Mouse (Mus musculus) hindbrain, embryonic 15.5 days (tissue): ENCODE measurements around the gene Pafah1b3. TPM values are rescaled to one million over a fixed set of nuclear protein-coding genes. Genes with fewer than 3 reads are reported as not detected.

Experiments used
- polyA plus RNA-seq: library from polyadenylated mRNA; unstranded; fragments of >200 nt; fragmentation: Nextera tagmentation; extraction: Ambion mirVana; gene quantifications from 2 replicates; pipeline ENCODE4 v1.2.1, GENCODE M21; 2015

Pafah1b3 gene
- polyA plus RNA-seq, 1 experiment from 2014 or later, result 579 TPM

Other genes with a start within 250 kb of the Pafah1b3 start
- 18.3 and 18.5 TPM in 2 replicates for gene Grik5, start 225.6 kb downstream of the Pafah1b3 start, polyA plus RNA-seq
- 33.9 and 37.7 TPM in 2 replicates for gene Zfp574, start 225.4 kb downstream of the Pafah1b3 start, polyA plus RNA-seq
- 29.6 and 33.4 TPM in 2 replicates for gene Pou2f2, start 118.3 kb downstream of the Pafah1b3 start, polyA plus RNA-seq
- gene Dedd2, start 77.4 kb downstream of the Pafah1b3 start, polyA plus RNA-seq, result 16.5 and 17.3 TPM in 2 replicates
- gene Zfp526, start 76.6 kb downstream of the Pafah1b3 start, polyA plus RNA-seq, result 1.6 and 2.1 TPM in 2 replicates
- 19.2 and 19.7 TPM in 2 replicates for gene Gsk3a, start 60.1 kb downstream of the Pafah1b3 start, polyA plus RNA-seq
- 3.4 and 4.4 TPM in 2 replicates for gene Erf, start 47.2 kb downstream of the Pafah1b3 start, polyA plus RNA-seq
- gene Cic, start 30.3 kb downstream of the Pafah1b3 start, polyA plus RNA-seq, result 32.5 and 38.5 TPM in 2 replicates
- gene Prr19, start 3.4 kb upstream of the Pafah1b3 start, polyA plus RNA-seq, result 3.5 and 4.6 TPM in 2 replicates
- gene Tmem145, start 8.1 kb upstream of the Pafah1b3 start, polyA plus RNA-seq, result 84.1 and 101 TPM in 2 replicates
- gene Megf8, start 19.2 kb upstream of the Pafah1b3 start, polyA plus RNA-seq, result 23.9 and 25.1 TPM in 2 replicates
- gene Cnfn, start 71.7 kb upstream of the Pafah1b3 start, polyA plus RNA-seq, result not detected in 2 replicates
- gene Lipe, start 100.7 kb upstream of the Pafah1b3 start, polyA plus RNA-seq, result 9.9 and 11.0 TPM in 2 replicates
- gene Cxcl17, start 114.9 kb upstream of the Pafah1b3 start, polyA plus RNA-seq, result 1.2 and 1.3 TPM in 2 replicates
- 0.99 and 1.0 TPM in 2 replicates for gene Ceacam1, start 179.6 kb upstream of the Pafah1b3 start, polyA plus RNA-seq
- 0.08 and 0.12 TPM in 2 replicates for gene Ceacam2, start 241.9 kb upstream of the Pafah1b3 start, polyA plus RNA-seq